Mouse (Mus musculus) left cerebral cortex, postnatal 10 days (tissue): ENCODE measurements around the gene Dcaf1. TPM values are rescaled to one million over a fixed set of nuclear protein-coding genes. Genes with fewer than 3 reads are reported as not detected.

ENCODE experiments used
- DNase-seq, 2 experiments: peaks; one replicate each; pipeline ENCODE4 v3.0.0; 2021 to 2022; ENCODE audit warnings: low spot score in 2 of 2, mixed read lengths in 1 of 2; ENCODE audit errors: extremely low spot score in 1 of 2
- intact Hi-C: fragments of 180-260 bp; cut with DNase I; formaldehyde crosslinking; loops from one replicate; pipeline ENCODE4 v1.15.1; 2025
- total RNA-seq, 2 experiments: library from RNA; stranded (reverse); gene quantifications; 2 replicates each; pipeline ENCODE4 v1.2.3; 2021

Gene Dcaf1
- total RNA-seq, 2 experiments from 2014 or later: 18.7 to 22.6 TPM

DNA sequence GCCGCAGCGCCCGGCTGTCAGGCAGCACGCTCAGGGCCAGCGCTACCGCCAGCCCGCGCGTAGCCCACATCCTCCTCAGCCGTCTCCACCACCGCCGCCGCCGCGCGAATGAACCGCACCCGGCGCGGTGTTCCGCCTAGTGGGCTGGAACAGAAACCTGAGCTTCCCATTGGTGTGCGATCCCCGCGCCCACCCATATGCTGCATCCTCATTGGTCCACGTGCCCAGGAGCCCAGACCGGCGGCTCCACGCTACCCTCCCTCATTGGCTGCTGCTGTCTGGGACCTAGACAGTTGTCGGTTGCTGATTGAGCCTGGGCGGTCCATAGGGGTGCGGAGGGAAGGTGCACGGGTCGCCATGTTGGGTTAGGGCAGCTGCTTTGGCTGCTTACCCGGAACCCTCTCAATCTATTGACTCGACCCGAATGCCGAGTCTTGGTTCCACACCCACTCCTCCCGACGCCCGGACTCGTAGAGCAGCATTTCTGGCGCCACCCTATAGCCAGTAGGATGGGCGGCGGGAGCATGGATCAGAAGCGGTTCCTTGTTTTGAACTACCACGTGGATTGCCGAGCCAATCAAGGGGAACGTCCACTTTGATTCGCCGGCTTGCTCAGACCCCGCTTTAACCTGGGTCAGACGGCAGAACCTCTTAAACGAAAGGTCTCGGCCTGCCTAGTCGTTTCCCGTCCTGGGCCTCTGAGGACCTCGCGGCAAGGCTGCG, 70.3 kb downstream of the Dcaf1 start, which contains the start of gene Manf:
Gene Manf, minus strand, starts transcription at position 151 of the 723 bp plus-strand sequence.
- intact Hi-C loops: no loop called here

DNA sequence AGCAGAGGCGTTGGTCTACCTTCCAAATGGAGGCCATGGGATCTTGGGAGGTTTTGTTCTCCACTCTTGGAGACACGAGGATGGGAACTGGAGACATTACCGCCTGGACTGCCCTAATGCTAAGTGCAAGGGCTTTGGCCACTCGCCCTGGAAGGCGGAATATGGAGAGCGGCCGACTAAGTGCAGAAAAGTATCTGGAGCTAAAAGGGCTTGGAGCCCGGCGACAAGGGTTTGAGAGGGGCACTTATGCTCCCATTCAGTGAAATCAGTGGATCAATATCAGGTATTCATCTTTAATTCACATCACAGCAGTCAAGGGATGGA, 70.8 kb downstream of the Dcaf1 start:
- no peak for DNase-seq
- intact Hi-C loops: no loop called here

More for the DNA sequence above, 70.3 kb downstream of the Dcaf1 start, which contains the start of gene Manf:
- DNase-seq: peak; percentile 98 to 99

DNA sequence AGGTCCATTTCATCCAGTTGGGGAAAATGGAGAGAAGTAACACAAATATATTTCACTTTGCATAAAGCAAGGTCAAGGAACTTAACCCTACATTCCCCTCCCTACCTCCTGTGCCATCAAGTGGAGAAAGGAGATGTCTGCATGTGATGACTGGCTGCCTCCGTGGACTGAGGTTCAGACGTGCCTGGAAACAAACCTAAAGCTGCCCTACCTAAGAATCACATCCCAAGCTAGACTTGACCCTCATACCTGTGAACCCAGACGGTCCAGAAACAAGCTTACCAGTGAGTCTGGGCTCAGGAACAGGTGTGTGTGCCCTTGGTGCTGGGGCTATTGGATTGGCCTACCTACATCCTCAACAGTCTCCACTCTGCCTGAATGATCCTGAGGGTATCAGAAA, 71.7 kb downstream of the Dcaf1 start:
- intact Hi-C loops: no loop called here
- DNase-seq: no peak

DNA sequence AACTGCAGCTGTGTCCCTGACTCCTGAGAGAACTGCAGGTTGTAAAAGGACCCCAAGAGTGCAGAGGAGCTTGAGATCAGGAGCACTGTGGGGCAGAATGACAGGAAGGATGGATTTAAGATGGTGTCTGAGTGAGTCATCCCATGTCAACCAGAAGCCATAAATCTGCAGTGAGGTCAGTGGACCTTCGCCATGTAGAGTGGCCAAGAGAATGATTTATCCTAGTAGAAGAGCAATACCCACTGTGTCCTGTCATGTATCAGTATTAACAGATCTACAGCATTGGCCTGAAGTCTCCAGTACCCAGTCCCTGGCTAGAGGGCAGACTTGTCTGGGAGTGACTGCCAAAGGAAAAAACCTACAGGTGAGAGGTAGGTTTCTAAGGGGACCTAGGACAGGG, 77.2 kb downstream of the Dcaf1 start:
- intact Hi-C loops: no loop called here
- no peak for DNase-seq

DNA sequence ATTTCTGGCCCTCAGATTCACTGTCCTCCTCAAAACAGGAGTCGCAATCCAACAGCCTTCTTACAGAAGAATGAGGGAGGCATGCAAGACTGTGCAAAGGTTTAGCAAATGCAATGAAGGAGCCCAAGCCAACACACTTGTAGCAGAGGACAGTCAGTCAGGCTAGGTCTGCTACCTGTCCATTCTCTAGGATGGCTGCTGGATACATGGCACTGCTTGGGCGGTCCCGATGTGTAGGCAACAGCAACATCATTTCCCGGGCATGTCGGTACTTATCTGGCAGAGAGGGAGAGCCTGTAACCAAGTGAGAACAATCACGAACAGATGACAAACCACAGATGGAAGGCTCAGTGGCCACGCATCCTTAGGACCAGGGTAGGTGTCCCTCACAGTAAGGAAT, 79.9 kb downstream of the Dcaf1 start:
- no peak for DNase-seq
- intact Hi-C loops: loop anchor here (5.0 kb wide), 2 partner anchors 376 to 391 kb away; no protein-coding TSS in a partner anchor

DNA sequence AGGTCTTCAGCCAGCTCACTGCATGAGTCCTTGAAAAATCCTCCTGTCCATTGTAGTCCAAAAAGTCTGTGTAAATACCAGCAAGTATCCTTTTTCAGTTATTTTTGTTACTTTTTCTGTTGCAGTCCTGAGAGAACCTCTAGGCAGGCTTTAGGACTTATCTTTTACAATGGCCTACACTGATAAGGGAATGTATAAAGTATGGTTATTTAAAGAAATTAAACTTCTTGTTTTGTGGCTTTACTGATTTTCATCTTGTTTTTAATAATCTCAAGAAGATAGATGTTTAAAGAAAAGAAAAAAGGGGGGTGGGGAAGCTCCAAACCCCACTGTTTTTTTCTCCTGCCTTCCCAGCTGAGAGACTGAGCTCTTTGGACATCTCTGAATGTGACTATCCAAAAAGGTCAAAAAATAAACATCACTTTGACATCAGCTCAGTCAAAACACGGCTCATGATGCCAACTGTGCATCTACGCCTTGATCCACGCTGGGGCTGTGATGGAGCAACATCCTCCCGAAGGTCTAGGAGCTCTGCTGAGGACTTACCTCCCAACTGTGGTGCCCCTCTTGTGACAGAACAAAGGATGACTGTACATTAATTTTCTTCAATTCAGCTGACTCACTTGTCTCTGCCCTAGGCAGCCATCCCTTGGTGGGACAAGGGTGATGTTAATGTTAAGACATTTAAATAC, 81.6 kb downstream of the Dcaf1 start:
- intact Hi-C loops: loop anchor here (5.0 kb wide), 2 partner anchors 374 to 389 kb away; no protein-coding TSS in a partner anchor
- no peak for DNase-seq

DNA sequence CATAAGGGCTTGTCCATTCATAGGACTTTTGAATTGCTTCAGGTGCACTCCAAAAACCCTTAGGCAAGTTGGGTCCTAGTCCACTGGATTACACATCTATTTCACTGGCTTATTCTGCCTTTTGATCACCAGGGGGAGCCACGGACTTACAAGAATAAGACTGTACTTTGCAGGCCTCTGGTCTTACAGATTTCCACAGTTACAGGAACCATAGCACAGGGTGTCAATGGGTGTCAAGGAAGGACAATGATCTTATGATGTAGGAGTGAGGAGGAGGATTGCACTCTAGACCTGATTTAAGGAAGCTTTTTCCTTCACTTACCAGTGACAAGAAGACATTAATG, 82.1 kb downstream of the Dcaf1 start:
- intact Hi-C loops: loop anchor here (5.0 kb wide), 2 partner anchors 374 to 389 kb away; no protein-coding TSS in a partner anchor
- no peak for DNase-seq

DNA sequence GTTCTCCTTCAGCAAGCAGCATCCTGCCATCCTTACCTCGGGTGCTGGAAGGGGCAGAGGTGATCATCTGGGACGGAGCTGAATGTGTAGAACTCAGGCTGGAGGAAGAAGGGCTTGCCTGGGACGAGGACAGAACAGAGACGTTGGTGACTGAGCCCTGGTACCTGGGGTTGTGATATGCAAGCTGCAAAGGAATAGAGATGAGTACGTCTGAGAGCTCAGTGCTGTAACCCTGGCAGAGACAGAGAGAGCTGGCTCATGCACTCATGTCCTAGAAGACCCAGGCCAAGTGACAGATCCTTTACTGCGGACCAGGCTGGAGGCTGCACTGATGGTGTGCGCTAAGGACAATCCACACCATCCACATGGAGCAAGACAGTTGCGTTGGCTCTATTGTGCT, 84.9 kb downstream of the Dcaf1 start:
- DNase-seq: no peak
- intact Hi-C loops: no loop called here

DNA sequence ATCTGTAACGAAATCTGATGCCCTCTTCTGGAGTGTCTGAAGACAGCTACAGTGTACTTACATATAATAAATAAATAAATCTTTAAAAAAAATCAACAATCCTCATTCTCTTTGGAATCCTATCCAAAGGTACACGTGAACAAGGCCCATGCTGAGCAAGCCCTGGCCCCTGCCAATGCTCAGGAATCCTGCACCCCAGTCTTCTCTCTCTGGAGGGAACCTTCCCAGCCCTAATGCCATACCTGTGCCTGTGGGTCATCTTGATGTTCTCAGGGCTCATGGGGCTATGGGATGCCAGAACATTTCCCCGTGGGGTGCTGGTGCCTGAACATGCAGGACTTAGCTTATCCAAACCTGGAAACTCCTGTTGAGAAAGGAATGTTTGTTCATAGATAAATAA, 86.5 kb downstream of the Dcaf1 start:
- DNase-seq: no peak
- intact Hi-C loops: no loop called here

DNA sequence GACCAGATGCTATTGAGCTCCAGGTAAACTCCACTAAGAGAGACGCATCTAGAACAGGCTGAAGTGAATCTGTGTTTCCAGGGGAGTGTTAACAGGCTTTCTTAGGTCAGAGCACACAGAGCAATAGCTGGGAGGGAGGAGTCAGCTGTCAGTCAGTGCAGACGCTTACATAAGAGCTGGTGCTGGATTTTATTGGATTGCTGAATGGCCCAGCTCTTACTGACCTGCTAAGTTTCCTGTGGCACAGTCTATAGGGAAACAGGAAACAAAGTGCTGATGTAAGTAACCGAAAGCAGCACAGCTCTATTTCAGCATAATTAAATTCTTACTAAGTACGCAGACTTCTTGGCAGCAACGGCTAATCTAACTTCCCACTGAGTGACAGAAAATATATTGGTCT, 87.0 kb downstream of the Dcaf1 start:
- intact Hi-C loops: no loop called here
- no peak for DNase-seq

DNA sequence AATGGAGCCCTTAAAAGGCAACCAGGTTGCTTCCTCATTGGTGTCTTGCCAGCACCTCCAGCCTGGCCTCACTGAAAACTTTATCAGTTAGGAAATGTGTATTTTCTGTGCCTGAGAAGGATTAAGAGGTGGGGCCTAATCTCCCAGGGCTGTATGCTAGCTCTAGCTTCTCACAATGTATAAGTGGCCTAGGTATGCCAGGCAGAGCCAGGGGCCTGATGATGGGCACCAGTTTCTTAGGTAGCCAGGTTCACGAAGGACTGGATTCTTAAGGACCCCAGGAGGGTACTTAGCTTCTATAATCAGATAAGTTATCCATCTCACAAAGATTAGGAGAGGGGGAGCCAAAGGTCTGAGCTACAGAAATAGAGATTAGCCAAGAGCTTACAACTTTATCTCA, 90.0 kb downstream of the Dcaf1 start:
- intact Hi-C loops: no loop called here
- no peak for DNase-seq

DNA sequence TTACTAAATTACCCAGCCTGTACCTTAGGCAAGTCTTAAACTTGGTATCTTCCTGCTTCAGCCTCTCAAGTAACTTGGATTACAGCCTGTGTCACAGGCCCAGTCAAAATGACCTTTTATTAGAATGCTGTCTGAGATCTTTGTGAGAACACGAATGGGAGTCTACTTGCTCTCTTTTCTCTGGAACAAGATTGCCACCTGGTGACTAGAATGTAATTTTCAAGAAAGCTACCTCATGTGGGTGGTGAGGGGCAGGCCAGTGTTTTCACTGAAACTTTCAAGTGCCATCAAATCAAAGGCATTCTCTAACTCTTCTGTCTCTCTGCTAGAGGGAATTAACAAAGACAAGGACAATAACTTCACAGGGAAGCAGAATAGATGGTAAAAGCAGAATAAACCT, 92.1 kb downstream of the Dcaf1 start:
- no peak for DNase-seq
- intact Hi-C loops: no loop called here

DNA sequence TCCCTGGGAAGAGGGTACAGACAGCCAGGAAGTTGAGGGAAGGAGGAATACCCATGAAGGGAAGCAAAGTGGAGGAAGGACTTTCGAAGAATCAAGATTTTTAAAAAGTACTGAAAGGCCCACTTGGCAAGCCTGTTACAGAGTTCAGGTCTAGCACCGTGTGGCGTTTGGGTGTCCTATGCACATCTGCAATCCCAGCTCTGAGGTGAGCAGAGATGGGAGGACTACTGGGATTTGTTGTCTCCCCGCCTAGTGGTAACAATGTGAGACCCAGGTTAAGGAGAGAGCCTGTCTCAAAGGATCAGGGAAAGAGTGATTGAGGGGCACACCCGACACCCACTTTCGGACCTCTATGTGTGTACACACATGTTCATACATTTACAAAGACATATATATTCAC, 93.2 kb downstream of the Dcaf1 start:
- intact Hi-C loops: no loop called here
- DNase-seq: no peak

Other genes with a start within 250 kb of the Dcaf1 start
- gene Iqcf6, start 195.3 kb upstream of the Dcaf1 start, total RNA-seq: not detected
- 10 to 100 TPM; 54.5 to 58.8 TPM for gene Grm2, start 165.8 kb upstream of the Dcaf1 start, total RNA-seq
- 100 to 1,000 TPM in 1 of 2 experiments, 10 to 100 TPM in 1; 90.9 to 104 TPM for gene Tex264, start 135.9 kb upstream of the Dcaf1 start, total RNA-seq
- gene Rad54l2, start 32.7 kb upstream of the Dcaf1 start, total RNA-seq: 10 to 100 TPM; 21.7 to 21.8 TPM
- 10 to 100 TPM; 59.9 to 61.0 TPM for gene Rbm15b, start 65.6 kb downstream of the Dcaf1 start, total RNA-seq
- gene Manf, start 70.1 kb downstream of the Dcaf1 start, total RNA-seq: 100 to 1,000 TPM; 115 to 125 TPM